Mouse (Mus musculus): Measurements from ENCODE around the gene Cycs. TPM values are rescaled to one million over a fixed set of nuclear protein-coding genes. Genes with fewer than 3 reads are reported as not detected.

Cycs gene
- polyA plus RNA-seq (2015; fragmentation: Nextera tagmentation; extraction: Ambion mirVana): 59.1 and 66.7 TPM in 2 replicates

GRCm38 (mm10) chr6:50566141-50566996 lies at the start of gene Cycs:
TSS of gene Cycs (minus strand) at chr6:50566538.
- H3K4me2 ChIP-seq: peak within 1 kb of the TSS; percentile 93
- H3K36me3 ChIP-seq: peaks cover 17% of the 10 kb centered on the region
- H3K9ac ChIP-seq: peak within 1 kb of the TSS; percentile 91
- H3K4me3 ChIP-seq (replicated peaks): peak within 1 kb of the TSS; percentile 89
- peaks cover 18% of the 10 kb centered on the region for H3K4me1 ChIP-seq (replicated peaks)
- DNase-seq: peak; percentile 99
- H3K9me3 ChIP-seq (replicated peaks): no peaks in the 10 kb centered on the region
- H3K27me3 ChIP-seq: no peaks in the 10 kb centered on the region
- whole genome bisulfite sequencing (ENCODE audit: insufficient replicate concordance): under 1% methylated on average over 78 of the region's 78 CpGs
- ATAC-seq (ENCODE audit: low read depth): peak; percentile 96
- peak within 1 kb of the TSS; percentile 86 for H3K27ac ChIP-seq

GRCm38 (mm10) chr6:50601620-50602019 lies 35.3 kb upstream of the Cycs start:
- Histone ChIP-seq H3K4me1 (replicated peaks) (peaks cover 3% of the 10 kb centered on the region; the same call in 1 of the 2 replicates), H3K4me3 (replicated peaks) (no peak overlapping the region), H3K4me2 (no peak overlapping the region), H3K9me3 (replicated peaks) (no peaks in the 10 kb centered on the region), H3K27me3 (0 out of 2 replicates have a peak, but pooled peaks cover 3% of the 10 kb centered on the region), H3K27ac (no peak overlapping the region), H3K36me3 (no peaks in the 10 kb centered on the region), H3K9ac (no peak overlapping the region)
- ATAC-seq (ENCODE audit: low read depth) (no peak), DNase-seq (peak; percentile 57)
- WGBS (ENCODE audit: insufficient replicate concordance): 17% methylated on average over 4 of the region's 4 CpGs

GRCm38 (mm10) chr6:50598560-50598959 lies 32.2 kb upstream of the Cycs start:
- Histone ChIP-seq H3K27me3 (0 out of 2 replicates have a peak, but pooled peaks cover 3% of the 10 kb centered on the region), H3K9ac (no peak overlapping the region), H3K4me1 (replicated peaks) (peaks cover 11% of the 10 kb centered on the region), H3K36me3 (no peaks in the 10 kb centered on the region), H3K9me3 (replicated peaks) (no peaks in the 10 kb centered on the region), H3K4me3 (replicated peaks) (no peak overlapping the region), H3K4me2 (no peak overlapping the region), H3K27ac (no peak overlapping the region)
- WGBS (ENCODE audit: insufficient replicate concordance): 56% methylated on average over 5 of the region's 5 CpGs
- DNase-seq (no peak), ATAC-seq (ENCODE audit: low read depth) (no peak)

GRCm38 (mm10) chr6:50596301-50597211 lies 30.2 kb upstream of the Cycs start, which contains the start of gene 4921507P07Rik:
TSS of gene 4921507P07Rik (minus strand) at chr6:50596632.
- peak; percentile 100 for ATAC-seq (ENCODE audit: low read depth)
- WGBS (ENCODE audit: insufficient replicate concordance): under 1% methylated on average over 61 of the region's 62 CpGs
- H3K36me3 ChIP-seq: no peaks in the 10 kb centered on the region
- H3K9ac ChIP-seq: peak within 1 kb of the TSS; percentile 69
- H3K9me3 ChIP-seq (replicated peaks): no peaks in the 10 kb centered on the region
- peaks cover 11% of the 10 kb centered on the region for H3K4me1 ChIP-seq (replicated peaks)
- peak within 1 kb of the TSS; percentile 91 for H3K4me2 ChIP-seq
- peak within 1 kb of the TSS; percentile 64 for H3K4me3 ChIP-seq (replicated peaks)
- H3K27me3 ChIP-seq: 0 out of 2 replicates have a peak, but pooled peaks cover 3% of the 10 kb centered on the region
- DNase-seq: peak; percentile 91
- H3K27ac ChIP-seq: no peak within 1 kb of the TSS

GRCm38 (mm10) chr6:50594372-50594771 lies 28.0 kb upstream of the Cycs start:
- ATAC-seq (ENCODE audit: low read depth) (no peak), DNase-seq (no peak)
- H3K4me2 ChIP-seq: no peak overlapping the region
- H3K9ac ChIP-seq: no peak overlapping the region
- 0 out of 2 replicates have a peak, but pooled peaks cover 3% of the 10 kb centered on the region for H3K27me3 ChIP-seq
- 64% methylated on average over 2 of the region's 2 CpGs for WGBS (ENCODE audit: insufficient replicate concordance)
- no peaks in the 10 kb centered on the region for H3K36me3 ChIP-seq
- H3K9me3 ChIP-seq (replicated peaks): no peaks in the 10 kb centered on the region
- no peak overlapping the region for H3K4me3 ChIP-seq (replicated peaks)
- no peak overlapping the region for H3K27ac ChIP-seq
- H3K4me1 ChIP-seq (replicated peaks): peaks cover 11% of the 10 kb centered on the region

GRCm38 (mm10) chr6:50593334-50593845 lies 27.1 kb upstream of the Cycs start:
- H3K9ac ChIP-seq: no peak overlapping the region
- H3K4me2 ChIP-seq: no peak overlapping the region
- 56% methylated on average over 10 of the region's 10 CpGs for WGBS (ENCODE audit: insufficient replicate concordance)

GRCm38 (mm10) chr6:50590234-50590633 lies 23.9 kb upstream of the Cycs start:
- no peak overlapping the region for H3K27ac ChIP-seq
- H3K4me2 ChIP-seq: no peak overlapping the region
- peaks cover 14% of the 10 kb centered on the region for H3K4me1 ChIP-seq (replicated peaks)
- H3K4me3 ChIP-seq (replicated peaks): no peak overlapping the region
- no peaks in the 10 kb centered on the region for H3K9me3 ChIP-seq (replicated peaks)
- no peak overlapping the region for H3K9ac ChIP-seq
- H3K36me3 ChIP-seq: no peaks in the 10 kb centered on the region
- 36% methylated on average over 3 of the region's 3 CpGs for WGBS (ENCODE audit: insufficient replicate concordance)
- DNase-seq: no peak
- no peak for ATAC-seq (ENCODE audit: low read depth)
- no peaks in the 10 kb centered on the region for H3K27me3 ChIP-seq

More at GRCm38 (mm10) chr6:50593334-50593845, 27.1 kb upstream of the Cycs start:
- Histone ChIP-seq H3K27me3 (0 out of 2 replicates have a peak, but pooled peaks cover 3% of the 10 kb centered on the region), H3K27ac (no peak overlapping the region), H3K9me3 (replicated peaks) (no peaks in the 10 kb centered on the region), H3K4me1 (replicated peaks) (peaks cover 11% of the 10 kb centered on the region), H3K4me3 (replicated peaks) (no peak overlapping the region), H3K36me3 (no peaks in the 10 kb centered on the region)
- DNase-seq: no peak
- ATAC-seq (ENCODE audit: low read depth): no peak

GRCm38 (mm10) chr6:50588251-50588650 lies 21.9 kb upstream of the Cycs start:
- no peak overlapping the region for H3K9ac ChIP-seq
- no peak overlapping the region for H3K4me2 ChIP-seq
- ATAC-seq (ENCODE audit: low read depth) (no peak), DNase-seq (peak; percentile 36)
- H3K4me3 ChIP-seq (replicated peaks): no peak overlapping the region
- no peaks in the 10 kb centered on the region for H3K27me3 ChIP-seq
- no peaks in the 10 kb centered on the region for H3K9me3 ChIP-seq (replicated peaks)
- 90% methylated on average over 1 of the region's 1 CpGs for WGBS (ENCODE audit: insufficient replicate concordance)
- no peaks in the 10 kb centered on the region for H3K36me3 ChIP-seq
- peaks cover 14% of the 10 kb centered on the region for H3K4me1 ChIP-seq (replicated peaks)
- H3K27ac ChIP-seq: no peak overlapping the region

GRCm38 (mm10) chr6:50587412-50587811 lies 21.1 kb upstream of the Cycs start:
- Histone ChIP-seq H3K4me1 (replicated peaks) (peaks cover 14% of the 10 kb centered on the region), H3K4me2 (no peak overlapping the region), H3K36me3 (no peaks in the 10 kb centered on the region), H3K9ac (no peak overlapping the region), H3K9me3 (replicated peaks) (no peaks in the 10 kb centered on the region), H3K4me3 (replicated peaks) (no peak overlapping the region), H3K27ac (no peak overlapping the region), H3K27me3 (no peaks in the 10 kb centered on the region)
- 44% methylated on average over 2 of the region's 2 CpGs for WGBS (ENCODE audit: insufficient replicate concordance)
- DNase-seq: no peak
- peak; percentile 53; the same call in 1 of the 2 replicates for ATAC-seq (ENCODE audit: low read depth)

- Histone ChIP-seq H3K4me3 (replicated peaks) (no peak overlapping the region), H3K36me3 (no peaks in the 10 kb centered on the region), H3K4me1 (replicated peaks) (peaks cover 14% of the 10 kb centered on the region), H3K9ac (no peak overlapping the region), H3K27ac (no peak overlapping the region), H3K27me3 (no peaks in the 10 kb centered on the region), H3K9me3 (replicated peaks) (no peaks in the 10 kb centered on the region), H3K4me2 (no peak overlapping the region)
- DNase-seq (no peak), ATAC-seq (ENCODE audit: low read depth) (no peak)
- WGBS (ENCODE audit: insufficient replicate concordance): 58% methylated on average over 5 of the region's 5 CpGs
Observed at GRCm38 (mm10) chr6:50586316-50586715, 20.0 kb upstream of the Cycs start.

GRCm38 (mm10) chr6:50585733-50586132 lies 19.4 kb upstream of the Cycs start:
- Histone ChIP-seq H3K9ac (no peak overlapping the region), H3K9me3 (replicated peaks) (no peaks in the 10 kb centered on the region), H3K36me3 (no peaks in the 10 kb centered on the region), H3K27ac (no peak overlapping the region), H3K4me3 (replicated peaks) (no peak overlapping the region), H3K4me2 (no peak overlapping the region), H3K4me1 (replicated peaks) (peaks cover 14% of the 10 kb centered on the region), H3K27me3 (no peaks in the 10 kb centered on the region)
- WGBS (ENCODE audit: insufficient replicate concordance): 53% methylated on average over 7 of the region's 7 CpGs
- DNase-seq (no peak), ATAC-seq (ENCODE audit: low read depth) (no peak)
